Mouse (Mus musculus) ES-Bruce4 (cell line): ENCODE results near the gene 6430628N08Rik.

ENCODE experiments used
- CTCF ChIP-seq: IDR thresholded peaks from one replicate; pipeline ENCODE4 v1.8.1; 2011; ENCODE audit warnings: low read depth, low read length
- EP300 ChIP-seq: IDR thresholded peaks from 2 replicates; pipeline ENCODE4 v1.6.1; 2011; ENCODE audit warnings: low read depth, low read length; ENCODE audit not compliant: insufficient read depth
- POLR2A ChIP-seq: IDR thresholded peaks from one replicate; pipeline ENCODE4 v1.8.1; 2011; ENCODE audit warnings: low read length; ENCODE audit not compliant: insufficient read depth

DNA sequence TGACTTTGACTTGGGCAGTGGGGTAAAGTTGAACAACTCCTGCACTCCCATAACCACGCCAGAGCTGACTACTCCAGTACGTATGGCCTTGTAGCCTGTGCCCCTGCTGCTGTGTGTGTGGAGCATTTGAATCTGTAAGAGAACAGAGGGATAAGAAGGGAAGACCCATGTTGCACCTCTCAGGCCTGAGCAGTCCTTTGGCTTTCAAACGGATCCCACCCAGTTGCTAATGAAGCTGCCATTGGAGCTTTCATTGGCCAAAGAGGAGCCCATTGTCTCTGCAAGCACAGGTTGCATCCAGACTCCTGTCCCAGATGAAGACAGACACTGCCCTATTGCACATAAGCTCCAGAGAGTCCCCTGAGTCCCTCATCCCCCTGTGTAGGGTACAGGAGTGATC, 17.2 kb upstream of the 6430628N08Rik start:
- TF ChIP-seq POLR2A (no peak), CTCF (no peak), EP300 (no peak)
